Mouse (Mus musculus) olfactory bulb, adult 2 months (tissue): Measurements from ENCODE around the gene Crip1. TPM values are rescaled to one million over a fixed set of nuclear protein-coding genes. Genes with fewer than 3 reads are reported as not detected.
"Not testable (repeated sequence)": the region's sequence is repeated elsewhere in the genome, so short reads cannot be mapped to it uniquely, and the experiment has no call there.

Experiments used
- H3K27ac ChIP-seq: fragments of 200-500 bp; 2 replicates; pipeline ENCODE4 v1.5.1; 2012; ENCODE audit warnings: low read depth, low read length; ENCODE audit not compliant: insufficient read depth
- H3K4me1 ChIP-seq: fragments of 200-500 bp; 2 replicates; pipeline ENCODE4 v1.6.1; 2012; ENCODE audit warnings: low read length; ENCODE audit not compliant: control insufficient read depth, insufficient read depth
- H3K4me3 ChIP-seq: fragments of 200-500 bp; 2 replicates; pipeline ENCODE4 v1.5.1; 2012; ENCODE audit warnings: mild to moderate bottlenecking, low read depth, low read length, moderate library complexity; ENCODE audit not compliant: insufficient read depth
- CTCF ChIP-seq: fragments of 200-500 bp; IDR thresholded peaks from 2 replicates; pipeline ENCODE4 v1.5.1; 2012; ENCODE audit warnings: low read depth, mild to moderate bottlenecking, low read length, moderate library complexity; ENCODE audit not compliant: insufficient read depth
- POLR2A ChIP-seq: fragments of 200-500 bp; IDR thresholded peaks from 2 replicates; pipeline ENCODE4 v1.6.1; 2012; ENCODE audit warnings: mild to moderate bottlenecking, low read depth, low read length, moderate library complexity; ENCODE audit not compliant: insufficient read depth
- WGBS: fragments of 180-500 bp; shearing (Covaris S2); methylation state at CpG from one replicate; pipeline ENCODE4 v1.1.7; 2018; 5-methylcytosine and 5-hydroxymethylcytosine counted together
- polyA plus RNA-seq: library from polyadenylated mRNA; stranded (reverse); fragments of >200 nt; gene quantifications from 2 replicates; pipeline ENCODE4 v1.2.4, GENCODE M21; 2012; ENCODE audit warnings: low replicate concordance; ENCODE audit not compliant: missing spikeins, insufficient read depth, insufficient read length

Crip1 gene
- polyA plus RNA-seq, 1 experiment, result not detected

GRCm38 (mm10) chr12:113185442-113186291 is 39.6 kb downstream of the Crip1 start, which contains the start of gene Tmem121:
TSS of gene Tmem121 (plus strand) at chr12:113185930.
- Histone ChIP-seq H3K27ac (peak within 1 kb of the TSS; percentile 40; the same call in 1 of the 2 replicates), H3K4me3 (peak within 1 kb of the TSS; percentile 94), H3K4me1 (peaks cover 36% of the 10 kb centered on the region)
- 2% methylated on average over 62 of the region's 63 CpGs for WGBS
- TF ChIP-seq CTCF (no peak), POLR2A (peak; percentile 47)

GRCm38 (mm10) chr12:113186326-113187010 is 40.4 kb downstream of the Crip1 start:
- TF ChIP-seq POLR2A, result no peak
- no peak for TF ChIP-seq CTCF
- WGBS, result 28% methylated on average over 12 of the region's 12 CpGs

GRCm38 (mm10) chr12:113187011-113187375 is 40.9 kb downstream of the Crip1 start:
- peak overlapping the region; percentile 94 for H3K4me3 ChIP-seq
- H3K4me1 ChIP-seq, result peaks cover 36% of the 10 kb centered on the region
- TF ChIP-seq POLR2A (no peak), CTCF (no peak)
- H3K27ac ChIP-seq, result no peak overlapping the region
- 62% methylated on average over 4 of the region's 4 CpGs for WGBS

More at GRCm38 (mm10) chr12:113186326-113187010, 40.4 kb downstream of the Crip1 start:
- H3K4me1 ChIP-seq, result peaks cover 36% of the 10 kb centered on the region
- 0 out of 2 replicates have a peak overlapping the region, but pooled peaks have one; percentile 40 for H3K27ac ChIP-seq
- peak overlapping the region; percentile 94 for H3K4me3 ChIP-seq

GRCm38 (mm10) chr12:113187584-113188295 is 41.6 kb downstream of the Crip1 start:
- H3K4me3 ChIP-seq, result peak overlapping the region; percentile 94
- H3K4me1 ChIP-seq, result peaks cover 36% of the 10 kb centered on the region
- TF ChIP-seq POLR2A, result no peak
- peak; percentile 86 for TF ChIP-seq CTCF
- WGBS, result 6% methylated on average over 56 of the region's 56 CpGs
- no peak overlapping the region for H3K27ac ChIP-seq

GRCm38 (mm10) chr12:113188349-113189055 is 42.4 kb downstream of the Crip1 start:
- Histone ChIP-seq H3K4me1 (peaks cover 38% of the 10 kb centered on the region), H3K4me3 (no peak overlapping the region), H3K27ac (no peak overlapping the region)
- TF ChIP-seq POLR2A (no peak), CTCF (no peak)
- WGBS, result 94% methylated on average over 51 of the region's 51 CpGs

GRCm38 (mm10) chr12:113193423-113193822 is 47.3 kb downstream of the Crip1 start:
- Histone ChIP-seq H3K27ac (no peak overlapping the region), H3K4me3 (no peak overlapping the region), H3K4me1 (peaks cover 7% of the 10 kb centered on the region)
- TF ChIP-seq CTCF (no peak), POLR2A (no peak)
- WGBS, result 66% methylated on average over 2 of the region's 2 CpGs

- H3K27ac ChIP-seq, H3K4me3 ChIP-seq, H3K4me1 ChIP-seq: not testable (repeated sequence)
- 96% methylated on average over 3 of the region's 6 CpGs for WGBS
Observed at GRCm38 (mm10) chr12:113199132-113199531, 53.0 kb downstream of the Crip1 start.

GRCm38 (mm10) chr12:113201301-113201700 is 55.2 kb downstream of the Crip1 start:
- WGBS, result 74% methylated on average over 4 of the region's 4 CpGs

More at GRCm38 (mm10) chr12:113201301-113201700, 55.2 kb downstream of the Crip1 start:
- Histone ChIP-seq H3K27ac (no peak overlapping the region), H3K4me3 (no peak overlapping the region), H3K4me1 (0 out of 2 replicates have a peak, but pooled peaks cover 2% of the 10 kb centered on the region)
- TF ChIP-seq CTCF (no peak), POLR2A (no peak)
